Mouse (Mus musculus): Measurements from ENCODE around the gene Trappc2. TPM values are rescaled to one million over a fixed set of nuclear protein-coding genes. Genes with fewer than 3 reads are reported as not detected.
A peak's percentile ranks its signal among the peaks of the same experiment; 100 is the strongest.

The Trappc2 gene
- polyA plus RNA-seq (2012; rRNA removed), result 52.6 and 53.7 TPM in 2 replicates

GRCm38 (mm10) chrX:166440036-166440615 is at the start of gene Trappc2:
Trappc2 (plus strand) TSS chrX:166440574.
- H3K4me3 ChIP-seq (ENCODE audit: insufficient read depth, low read length), result peak within 1 kb of the TSS; percentile 88
- H3K27ac ChIP-seq (ENCODE audit: insufficient read depth, low read length), result peak within 1 kb of the TSS; percentile 51
- no peaks in the 10 kb centered on the region; the same call in 1 of the 2 replicates for H3K4me1 ChIP-seq (ENCODE audit: control insufficient read depth, insufficient read depth, low read length)
- TF ChIP-seq POLR2A (IDR thresholded peaks at IDR 0.05; ENCODE audit: extremely low read depth, insufficient read depth, low read length) (no peak), CTCF (IDR thresholded peaks at IDR 0.05; ENCODE audit: extremely low read depth, insufficient read depth, low read length) (no peak)

GRCm38 (mm10) chrX:166393753-166394152 is 46.6 kb upstream of the Trappc2 start:
- TF ChIP-seq CTCF (IDR thresholded peaks at IDR 0.05; ENCODE audit: extremely low read depth, insufficient read depth, low read length) (no peak), POLR2A (IDR thresholded peaks at IDR 0.05; ENCODE audit: extremely low read depth, insufficient read depth, low read length) (no peak)
- no peak overlapping the region for H3K4me3 ChIP-seq (ENCODE audit: insufficient read depth, low read length)

GRCm38 (mm10) chrX:166407865-166408264 is 32.5 kb upstream of the Trappc2 start:
- Histone ChIP-seq H3K27ac (ENCODE audit: insufficient read depth, low read length) (no peak overlapping the region), H3K4me1 (ENCODE audit: control insufficient read depth, insufficient read depth, low read length) (no peaks in the 10 kb centered on the region), H3K4me3 (ENCODE audit: insufficient read depth, low read length) (no peak overlapping the region)
- TF ChIP-seq CTCF (IDR thresholded peaks at IDR 0.05; ENCODE audit: extremely low read depth, insufficient read depth, low read length), result no peak

More at GRCm38 (mm10) chrX:166393753-166394152, 46.6 kb upstream of the Trappc2 start:
- no peaks in the 10 kb centered on the region for H3K4me1 ChIP-seq (ENCODE audit: control insufficient read depth, insufficient read depth, low read length)
- no peak overlapping the region for H3K27ac ChIP-seq (ENCODE audit: insufficient read depth, low read length)

GRCm38 (mm10) chrX:166416196-166416595 is 24.2 kb upstream of the Trappc2 start:
- no peak for TF ChIP-seq POLR2A (IDR thresholded peaks at IDR 0.05; ENCODE audit: extremely low read depth, insufficient read depth, low read length)
- TF ChIP-seq CTCF (IDR thresholded peaks at IDR 0.05; ENCODE audit: extremely low read depth, insufficient read depth, low read length), result peak; percentile 52
- Histone ChIP-seq H3K27ac (ENCODE audit: insufficient read depth, low read length) (no peak overlapping the region), H3K4me1 (ENCODE audit: control insufficient read depth, insufficient read depth, low read length) (no peaks in the 10 kb centered on the region), H3K4me3 (ENCODE audit: insufficient read depth, low read length) (no peak overlapping the region)

GRCm38 (mm10) chrX:166434812-166435211 is 5.6 kb upstream of the Trappc2 start:
- H3K4me3 ChIP-seq (ENCODE audit: insufficient read depth, low read length), result no peak overlapping the region
- H3K27ac ChIP-seq (ENCODE audit: insufficient read depth, low read length), result no peak overlapping the region
- no peaks in the 10 kb centered on the region; the same call in 1 of the 2 replicates for H3K4me1 ChIP-seq (ENCODE audit: control insufficient read depth, insufficient read depth, low read length)
- no peak for TF ChIP-seq CTCF (IDR thresholded peaks at IDR 0.05; ENCODE audit: extremely low read depth, insufficient read depth, low read length)
- TF ChIP-seq POLR2A (IDR thresholded peaks at IDR 0.05; ENCODE audit: extremely low read depth, insufficient read depth, low read length), result no peak

GRCm38 (mm10) chrX:166440616-166441063 is 266 bp downstream of the Trappc2 start, which contains the start of gene Ofd1:
Ofd1 (minus strand) TSS chrX:166440704.
- Histone ChIP-seq H3K27ac (ENCODE audit: insufficient read depth, low read length) (peak within 1 kb of the TSS; percentile 51), H3K4me3 (ENCODE audit: insufficient read depth, low read length) (peak within 1 kb of the TSS; percentile 88), H3K4me1 (ENCODE audit: control insufficient read depth, insufficient read depth, low read length) (no peaks in the 10 kb centered on the region; the same call in 1 of the 2 replicates)
- TF ChIP-seq POLR2A (IDR thresholded peaks at IDR 0.05; ENCODE audit: extremely low read depth, insufficient read depth, low read length) (peak; percentile 63; the same call in 1 of the 2 replicates), CTCF (IDR thresholded peaks at IDR 0.05; ENCODE audit: extremely low read depth, insufficient read depth, low read length) (no peak)

- no peak overlapping the region for H3K4me3 ChIP-seq (ENCODE audit: insufficient read depth, low read length)
- no peaks in the 10 kb centered on the region; the same call in 1 of the 2 replicates for H3K4me1 ChIP-seq (ENCODE audit: control insufficient read depth, insufficient read depth, low read length)
- TF ChIP-seq CTCF (IDR thresholded peaks at IDR 0.05; ENCODE audit: extremely low read depth, insufficient read depth, low read length) (no peak), POLR2A (IDR thresholded peaks at IDR 0.05; ENCODE audit: extremely low read depth, insufficient read depth, low read length) (no peak)
- no peak overlapping the region for H3K27ac ChIP-seq (ENCODE audit: insufficient read depth, low read length)
These were observed 4.2 kb downstream of the Trappc2 start for GRCm38 (mm10) chrX:166444552-166444951.

GRCm38 (mm10) chrX:166453532-166453931 is 13.2 kb downstream of the Trappc2 start:
- TF ChIP-seq POLR2A (IDR thresholded peaks at IDR 0.05; ENCODE audit: extremely low read depth, insufficient read depth, low read length), result no peak
- no peak for TF ChIP-seq CTCF (IDR thresholded peaks at IDR 0.05; ENCODE audit: extremely low read depth, insufficient read depth, low read length)
- no peak overlapping the region for H3K4me3 ChIP-seq (ENCODE audit: insufficient read depth, low read length)
- no peak overlapping the region for H3K27ac ChIP-seq (ENCODE audit: insufficient read depth, low read length)
- no peaks in the 10 kb centered on the region for H3K4me1 ChIP-seq (ENCODE audit: control insufficient read depth, insufficient read depth, low read length)

GRCm38 (mm10) chrX:166454331-166454730 is 14.0 kb downstream of the Trappc2 start:
- Histone ChIP-seq H3K4me3 (ENCODE audit: insufficient read depth, low read length) (no peak overlapping the region), H3K27ac (ENCODE audit: insufficient read depth, low read length) (no peak overlapping the region), H3K4me1 (ENCODE audit: control insufficient read depth, insufficient read depth, low read length) (no peaks in the 10 kb centered on the region)
- TF ChIP-seq CTCF (IDR thresholded peaks at IDR 0.05; ENCODE audit: extremely low read depth, insufficient read depth, low read length), result no peak
- TF ChIP-seq POLR2A (IDR thresholded peaks at IDR 0.05; ENCODE audit: extremely low read depth, insufficient read depth, low read length), result no peak

- Histone ChIP-seq H3K27ac (ENCODE audit: insufficient read depth, low read length) (no peak overlapping the region), H3K4me1 (ENCODE audit: control insufficient read depth, insufficient read depth, low read length) (no peaks in the 10 kb centered on the region), H3K4me3 (ENCODE audit: insufficient read depth, low read length) (no peak overlapping the region)
- TF ChIP-seq CTCF (IDR thresholded peaks at IDR 0.05; ENCODE audit: extremely low read depth, insufficient read depth, low read length), result no peak
These were observed 15.2 kb downstream of the Trappc2 start for GRCm38 (mm10) chrX:166455525-166455924.
